Mouse (Mus musculus): ENCODE results near the gene Olfr624.
"Not testable (repeated sequence)": the region's sequence is repeated elsewhere in the genome, so short reads cannot be mapped to it uniquely, and the experiment has no call there.

The Olfr624 gene

DNA sequence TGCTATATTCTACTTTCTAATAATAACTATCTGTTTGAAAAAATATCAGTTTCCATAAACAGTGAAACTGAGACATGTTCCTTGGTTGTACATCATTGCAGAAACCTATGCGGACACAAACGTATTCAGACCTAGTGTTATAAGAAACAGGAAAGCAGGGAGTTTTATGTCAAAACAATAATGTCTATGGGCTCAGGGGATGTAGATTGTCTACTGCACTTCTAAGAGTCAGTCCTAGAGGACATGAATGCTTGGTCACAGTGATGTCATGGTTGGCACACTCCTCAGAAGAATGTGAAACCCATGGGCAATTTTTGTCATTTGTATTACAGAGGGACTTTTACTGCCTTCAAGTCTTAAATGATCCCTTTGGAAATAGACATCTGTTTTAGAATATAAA is at the start of gene Olfr624:
Gene Olfr624 (minus strand): TSS at position 101 of the 400 bp plus-strand sequence.
- no peak for DNase-seq

DNA sequence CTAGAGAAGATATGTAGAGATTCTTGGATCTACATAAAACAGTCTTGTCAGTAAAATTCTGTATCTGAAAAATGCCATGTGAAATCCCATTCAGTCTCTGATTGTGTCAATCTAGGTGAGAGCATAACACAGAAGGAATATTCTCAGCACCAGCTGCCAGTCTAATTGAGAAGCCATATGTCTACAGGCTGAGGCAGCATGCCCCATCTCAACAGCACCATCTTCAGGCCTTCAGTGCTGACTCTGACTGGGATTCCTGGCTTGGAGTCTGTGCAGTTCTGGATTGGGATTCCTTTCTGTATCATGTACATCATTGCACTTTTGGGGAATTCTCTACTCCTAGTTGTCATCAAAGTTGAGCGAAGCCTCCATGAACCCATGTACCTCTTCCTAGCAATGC is 45.4 kb upstream of the Olfr624 start:
- DNase-seq = not testable (repeated sequence)

DNA sequence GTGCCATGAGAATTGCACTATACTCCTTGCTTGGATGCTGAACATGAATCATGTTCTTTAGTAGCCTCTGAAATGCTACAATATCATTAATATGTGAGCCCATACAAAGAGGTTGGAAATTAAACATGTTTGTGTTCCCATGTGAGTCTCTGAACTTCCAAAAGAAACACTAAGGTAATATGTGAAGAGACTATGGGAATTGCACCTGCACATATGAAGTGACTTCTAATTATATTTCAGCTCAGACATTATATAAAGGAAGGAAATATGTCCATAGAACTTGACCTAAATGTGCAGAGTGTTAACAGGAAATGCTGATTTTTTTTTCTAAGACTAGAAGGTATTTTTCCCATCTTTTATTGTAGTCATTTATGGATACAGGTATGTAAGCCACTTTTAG is 43.4 kb upstream of the Olfr624 start, which contains the start of gene Olfr243:
Gene Olfr243 (plus strand): TSS at position 301 of the 400 bp plus-strand sequence.
- no peak for DNase-seq

DNA sequence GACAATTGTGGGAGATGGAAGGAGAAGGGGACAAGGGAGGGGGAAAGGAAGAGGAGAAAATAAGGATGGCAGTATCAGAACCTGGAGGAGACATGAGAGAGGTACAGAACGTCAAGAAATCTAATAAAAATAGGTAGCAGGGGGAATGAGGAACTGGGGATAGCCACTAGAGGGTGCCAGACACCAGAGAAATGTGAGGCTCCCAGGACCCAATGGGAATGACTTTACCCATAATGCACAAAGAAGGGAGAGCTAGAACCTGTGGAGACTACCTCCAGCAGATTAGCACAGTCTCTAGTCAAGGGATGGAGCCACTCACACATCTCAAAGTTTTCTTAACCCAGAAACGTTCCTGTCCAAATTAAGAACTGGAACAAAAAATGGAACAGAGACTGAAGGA is 41.0 kb upstream of the Olfr624 start:
- no peak for DNase-seq

DNA sequence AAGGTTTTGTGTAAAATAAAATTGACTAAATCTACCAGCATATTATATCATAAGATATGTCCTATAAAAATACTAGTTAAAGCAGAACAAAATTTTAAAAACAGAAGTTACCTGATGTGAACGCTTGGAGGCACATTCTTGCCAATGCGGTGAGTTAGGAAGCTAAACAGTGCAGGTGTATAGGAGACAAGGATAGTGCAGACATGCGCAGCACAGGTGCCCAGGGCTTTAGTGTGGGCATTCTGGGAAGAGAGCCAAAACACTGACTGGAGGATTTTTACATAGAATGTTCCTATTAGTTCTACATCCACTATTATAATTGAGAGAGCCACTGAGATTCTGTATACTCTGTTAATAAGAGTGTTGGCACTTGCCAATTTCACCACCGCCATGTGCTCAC is 28.5 kb upstream of the Olfr624 start:
- no peak for DNase-seq

DNA sequence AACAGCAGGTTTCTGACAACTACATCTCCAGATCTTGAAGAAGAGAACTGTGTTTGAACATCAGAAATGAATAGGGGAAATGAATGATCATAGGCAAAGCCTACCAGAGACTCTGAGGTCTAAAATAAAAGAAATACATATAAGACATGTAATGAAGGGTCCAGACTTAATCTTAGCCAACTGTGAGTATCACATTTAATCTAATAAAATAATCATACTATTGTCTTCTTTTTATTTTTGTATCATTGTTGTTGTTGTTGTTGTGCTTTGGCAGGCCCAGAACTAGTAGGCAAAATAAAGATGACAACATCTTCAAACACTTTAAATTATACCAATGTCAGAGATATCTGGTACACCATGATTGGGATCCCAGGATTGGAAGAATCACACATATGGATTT is 11.4 kb upstream of the Olfr624 start, which contains the start of gene Olfr625-ps1:
Gene Olfr625-ps1 (plus strand): TSS at position 301 of the 400 bp plus-strand sequence.
- DNase-seq = no peak

DNA sequence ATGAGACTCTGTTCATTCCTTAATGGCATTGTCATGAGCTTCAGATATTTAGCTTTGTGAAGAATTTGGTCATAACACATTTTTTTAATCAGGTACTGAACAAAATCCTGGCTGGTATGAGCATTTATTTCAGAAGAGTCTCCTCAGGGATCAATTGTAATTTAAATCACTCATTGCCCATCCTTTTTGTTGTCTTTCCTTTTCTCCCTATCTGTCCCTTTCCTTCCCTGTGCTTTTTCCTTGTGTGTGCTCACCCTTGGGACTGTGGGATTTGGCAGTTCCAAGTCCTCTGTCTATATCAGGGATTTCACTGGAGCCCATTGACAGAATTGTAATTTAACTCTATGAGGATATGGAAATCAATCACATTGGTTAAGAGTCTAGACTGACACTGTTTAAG is 7.4 kb downstream of the Olfr624 start, which contains the start of gene Olfr623:
Gene Olfr623 (minus strand): TSS at position 101 of the 400 bp plus-strand sequence.
- no peak for DNase-seq

DNA sequence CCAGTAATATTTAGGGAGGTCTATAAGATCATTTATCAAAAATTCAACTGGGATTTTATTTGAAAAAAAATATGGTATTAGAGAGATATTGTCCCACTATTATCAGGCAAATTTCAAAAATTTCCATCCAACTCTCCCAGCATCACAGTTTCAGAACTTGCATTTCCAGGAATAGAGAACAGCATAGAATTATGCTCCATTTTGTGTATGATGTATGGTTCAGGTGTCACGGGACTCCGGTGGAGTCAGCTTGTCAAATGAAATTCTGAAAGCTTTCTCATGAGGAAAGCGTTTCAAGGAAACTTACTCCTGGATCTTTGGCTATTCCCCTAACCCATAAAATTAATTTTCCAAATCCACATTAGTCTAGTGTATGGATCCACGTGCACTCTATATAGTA is 26.9 kb downstream of the Olfr624 start:
- no peak for DNase-seq

DNA sequence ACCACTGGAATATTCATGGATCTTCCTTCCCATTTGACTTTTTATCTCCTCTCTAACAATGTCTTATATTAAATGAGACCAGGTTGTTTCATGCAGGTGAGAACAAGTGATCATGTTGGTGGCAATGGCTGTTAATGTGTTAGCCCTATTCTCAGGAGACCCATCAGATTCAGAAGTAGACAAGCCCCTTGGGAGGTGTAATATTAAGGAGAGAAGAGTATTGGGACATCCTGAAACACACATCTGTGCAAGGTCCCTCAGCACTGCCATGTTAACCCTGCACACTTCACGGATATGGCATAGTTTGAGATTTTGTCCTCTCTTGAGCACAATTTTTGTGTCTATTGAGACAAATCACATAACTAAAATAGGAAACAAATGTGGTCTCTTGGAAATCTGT is 28.4 kb downstream of the Olfr624 start, which contains the start of gene Olfr622:
Gene Olfr622 (minus strand): TSS at position 101 of the 400 bp plus-strand sequence.
- no peak for DNase-seq

DNA sequence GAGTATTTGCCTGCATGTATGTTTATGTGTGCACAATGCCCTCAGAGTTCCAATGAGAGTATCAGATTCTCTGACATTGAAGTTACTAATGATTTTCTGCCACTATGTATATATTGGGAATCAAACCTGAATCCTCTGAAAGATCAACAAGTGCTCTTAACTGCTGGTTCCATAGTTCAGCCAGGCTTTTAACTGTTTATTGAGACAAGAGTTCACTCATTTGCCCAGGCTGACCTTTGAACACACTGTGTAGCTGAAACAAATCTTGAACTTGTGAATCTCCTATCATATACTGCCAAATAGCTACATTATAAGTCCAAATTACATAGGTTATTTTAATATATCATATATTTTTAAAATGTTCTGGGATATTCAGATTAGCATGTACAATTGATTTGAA is 34.2 kb downstream of the Olfr624 start:
- no peak for DNase-seq
